Mouse (Mus musculus) spleen, adult 2 months (tissue): ENCODE data around the gene Mef2c.

Source experiments
- CTCF ChIP-seq: fragments of 200-500 bp; IDR thresholded peaks from 2 replicates; pipeline ENCODE4 v1.5.1; 2011; ENCODE audit warnings: mild to moderate bottlenecking, inconsistent platforms; ENCODE audit not compliant: insufficient read depth, insufficient read length, insufficient replicate concordance; ENCODE audit errors: extremely low read depth
- POLR2A ChIP-seq: fragments of 200-500 bp; IDR thresholded peaks from 2 replicates; pipeline ENCODE4 v1.6.1; 2011; ENCODE audit warnings: low read depth, low read length, inconsistent platforms

DNA sequence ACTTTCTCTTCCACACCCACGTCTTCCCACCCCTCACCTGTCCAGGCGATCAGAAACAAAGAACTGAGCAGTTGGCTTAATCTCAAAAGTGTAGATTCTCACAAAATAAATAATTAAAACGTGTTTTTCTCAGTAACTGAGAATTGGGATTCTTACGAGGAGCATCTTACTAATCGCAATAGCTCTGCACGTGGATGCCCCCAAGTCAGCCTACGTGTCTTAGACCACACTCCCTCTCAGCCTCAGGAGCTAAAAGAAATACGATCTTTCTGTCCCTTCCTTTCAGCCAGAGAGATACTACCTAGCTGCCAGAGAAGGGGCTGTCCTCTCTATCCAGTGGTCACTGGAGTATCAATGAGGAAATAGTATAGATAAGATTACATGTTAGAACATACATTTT is 106.3 kb downstream of the Mef2c start:
- TF ChIP-seq POLR2A (no peak), CTCF (no peak)
